Mouse (Mus musculus): Measurements from ENCODE around the gene Ccnf. TPM values are rescaled to one million over a fixed set of nuclear protein-coding genes. Genes with fewer than 3 reads are reported as not detected.

The Ccnf gene
- total RNA-seq, 2 experiments from 2014 or later, result 6.2 to 7.2 TPM

DNA sequence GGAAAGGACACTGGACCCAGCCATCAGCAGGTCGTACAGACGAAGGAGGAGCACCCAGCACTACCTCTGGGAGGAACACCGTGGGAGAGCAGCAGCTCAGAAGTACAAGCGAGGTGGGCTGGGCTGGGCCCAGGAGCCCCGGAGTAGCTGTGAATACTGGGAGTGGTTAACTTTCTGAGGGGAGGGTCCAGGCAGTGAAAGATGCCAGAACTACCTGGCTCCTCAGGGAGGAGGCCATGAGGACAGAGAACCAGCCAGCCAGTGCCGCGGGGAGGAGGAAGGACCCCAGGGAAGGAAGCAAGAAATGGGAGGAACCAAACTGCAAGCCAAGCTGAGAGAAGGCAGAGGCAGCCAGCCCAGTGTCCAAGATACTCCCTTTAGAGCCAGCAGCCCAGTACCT, 23.3 kb downstream of the Ccnf start:
- intact Hi-C loops (cut with DNase I), result no loop called here
- no peak for DNase-seq (ENCODE audit: extremely low spot score in 1 of 2, low spot score in 2 of 2)

DNA sequence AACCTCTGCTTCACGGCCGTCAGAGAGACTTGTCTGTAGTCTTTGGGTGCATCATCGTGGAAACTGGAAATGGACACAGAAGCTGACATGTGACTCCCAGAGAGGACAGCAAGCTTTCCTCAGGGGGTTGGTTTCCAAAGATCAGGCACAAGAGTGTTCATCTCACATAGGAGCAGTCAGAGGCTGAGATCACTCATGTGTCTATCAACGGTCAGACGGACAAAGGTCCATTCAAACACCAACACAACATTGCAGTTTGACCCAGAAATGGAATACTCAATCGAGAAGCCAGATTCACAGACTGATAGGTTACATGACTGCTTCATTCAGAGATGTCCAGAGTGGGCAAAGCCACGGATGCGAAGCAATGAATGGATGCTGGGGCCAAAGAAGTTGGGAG, 24.6 kb downstream of the Ccnf start:
- no peak for DNase-seq (ENCODE audit: extremely low spot score in 1 of 2, low spot score in 2 of 2)
- intact Hi-C loops (cut with DNase I), result no loop called here

DNA sequence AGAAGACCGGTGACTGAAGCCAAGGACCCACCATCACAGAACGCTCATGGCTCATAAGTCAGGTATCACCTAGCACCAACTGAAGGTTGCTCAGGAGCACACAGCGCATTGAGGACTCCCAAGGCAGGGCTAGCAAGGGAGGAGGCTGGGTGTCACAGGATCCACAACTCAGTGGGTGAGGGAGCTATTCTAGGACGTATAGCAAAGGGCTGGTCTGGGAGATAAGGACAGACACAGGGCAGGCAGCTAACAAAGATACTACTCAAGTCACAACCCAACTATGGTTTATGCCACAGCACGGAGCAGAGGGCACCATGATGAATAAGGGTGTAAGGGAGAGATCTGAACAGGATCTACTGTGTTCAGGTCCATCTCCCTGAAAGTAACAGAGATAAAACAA, 25.4 kb downstream of the Ccnf start:
- DNase-seq (ENCODE audit: extremely low spot score in 1 of 2, low spot score in 2 of 2), result no peak
- intact Hi-C loops (cut with DNase I), result no loop called here

DNA sequence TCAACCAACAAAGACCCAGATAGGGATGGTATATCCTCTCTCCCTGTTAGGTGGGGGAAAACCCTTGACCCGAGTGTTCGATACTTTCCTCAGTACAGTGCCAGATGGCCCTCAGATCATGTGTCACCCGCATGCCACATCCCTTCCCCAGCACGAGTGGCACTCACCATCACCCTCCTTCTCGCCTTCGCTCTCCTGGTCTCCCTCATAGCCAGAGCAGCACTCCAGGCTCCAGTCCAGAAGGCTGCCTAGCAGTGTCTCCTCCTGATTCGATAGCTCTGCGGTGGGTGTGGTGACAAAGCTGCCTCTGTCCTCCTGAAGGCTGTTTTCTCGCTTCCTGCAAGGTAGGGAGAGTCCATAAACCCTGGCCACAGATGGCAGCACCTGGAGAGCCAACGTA, 26.5 kb downstream of the Ccnf start:
- DNase-seq (ENCODE audit: extremely low spot score in 1 of 2, low spot score in 2 of 2), result no peak
- intact Hi-C loops (cut with DNase I), result no loop called here

DNA sequence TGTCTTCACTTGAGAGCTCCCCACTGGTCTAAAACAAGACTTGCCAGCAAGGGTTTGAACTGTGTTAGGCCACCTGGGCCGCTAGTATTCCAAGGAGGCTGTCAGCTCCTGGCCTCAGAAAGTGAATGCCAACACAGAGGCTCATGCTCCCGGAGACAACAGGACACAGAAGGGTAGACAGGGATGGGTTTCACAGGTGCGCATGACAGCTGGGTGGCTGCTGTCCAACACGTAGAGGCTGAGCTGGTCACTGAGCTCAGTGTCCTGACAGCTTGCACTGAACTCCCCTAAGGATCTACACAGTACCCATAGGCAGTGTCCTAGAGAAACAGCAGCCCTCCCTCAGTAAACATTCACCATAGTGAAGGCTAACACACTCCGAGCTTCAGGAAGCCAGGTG, 27.8 kb downstream of the Ccnf start:
- no peak for DNase-seq (ENCODE audit: extremely low spot score in 1 of 2, low spot score in 2 of 2)
- intact Hi-C loops (cut with DNase I), result no loop called here

DNA sequence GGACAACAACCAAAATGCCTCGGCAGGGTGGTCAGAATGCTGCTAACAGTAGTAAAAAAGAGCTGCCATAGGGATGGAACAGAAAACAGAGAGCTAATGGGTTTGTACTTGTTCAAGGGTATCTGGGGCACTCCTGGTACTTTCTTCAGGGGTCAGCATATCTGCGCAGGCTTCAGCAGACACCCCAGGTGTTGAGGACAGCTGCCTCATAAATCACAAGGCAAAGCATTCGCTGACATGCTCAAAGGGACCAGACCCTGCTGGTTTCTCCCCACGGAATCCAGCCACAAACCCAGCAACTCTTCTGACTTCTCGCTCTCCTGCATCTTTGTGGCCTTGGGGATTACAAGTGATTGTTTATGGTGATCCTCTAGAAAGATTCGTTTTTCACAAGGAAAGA, 28.6 kb downstream of the Ccnf start:
- intact Hi-C loops (cut with DNase I), result no loop called here
- no peak for DNase-seq (ENCODE audit: extremely low spot score in 1 of 2, low spot score in 2 of 2)

DNA sequence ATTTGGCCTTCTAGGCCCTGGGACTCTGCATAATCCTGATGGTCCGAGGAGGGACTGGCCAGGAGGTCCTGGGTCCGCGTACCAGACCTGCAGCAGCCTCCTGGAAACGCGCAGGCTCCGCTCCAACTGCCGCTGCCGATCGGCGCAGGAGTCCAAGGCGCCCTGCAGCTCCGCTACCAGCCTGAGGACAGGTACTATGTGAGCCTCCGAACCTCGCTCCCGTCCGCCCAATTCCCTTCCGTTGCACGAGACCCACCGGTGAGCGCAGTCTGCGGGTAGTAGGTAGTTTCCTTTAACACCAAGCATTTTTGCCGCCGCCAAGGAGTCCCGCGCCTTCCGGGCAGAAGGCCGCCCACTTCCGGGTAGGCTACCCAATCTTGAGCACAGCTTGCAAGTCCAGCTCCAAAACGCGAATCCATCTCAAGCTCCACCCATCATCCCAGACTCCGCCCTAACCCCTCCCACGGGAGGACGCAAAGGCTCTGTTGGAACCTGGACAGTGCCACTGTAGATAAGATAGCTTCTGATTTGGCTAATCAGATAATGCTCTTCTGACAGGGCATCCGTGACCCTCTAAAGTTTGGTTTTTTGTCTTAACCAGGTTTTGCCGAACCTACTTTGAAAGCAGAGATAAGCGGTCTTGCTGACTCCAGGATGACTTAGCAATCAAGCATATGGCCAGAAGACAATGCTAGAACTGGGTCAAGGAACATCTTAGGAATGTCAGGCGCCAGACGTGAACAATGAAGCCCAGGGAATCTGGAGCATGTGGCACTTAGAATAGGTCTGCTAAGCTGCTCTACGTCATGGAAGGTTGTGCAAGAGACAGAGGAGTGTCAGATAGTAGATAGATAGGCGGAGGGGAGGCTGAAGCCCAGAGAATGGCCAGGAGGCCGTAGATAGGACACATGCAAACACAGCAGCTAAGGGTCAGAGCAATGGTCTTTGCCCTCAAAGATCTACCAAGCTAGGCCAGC, 30.6 kb downstream of the Ccnf start, which contains the start of gene Tedc2:
Gene Tedc2 (minus strand): TSS at position 417 of the 977 bp plus-strand sequence.
- intact Hi-C loops (cut with DNase I), result no loop called here
- DNase-seq (ENCODE audit: extremely low spot score in 1 of 2, low spot score in 2 of 2), result peak; percentile 90 to 94

DNA sequence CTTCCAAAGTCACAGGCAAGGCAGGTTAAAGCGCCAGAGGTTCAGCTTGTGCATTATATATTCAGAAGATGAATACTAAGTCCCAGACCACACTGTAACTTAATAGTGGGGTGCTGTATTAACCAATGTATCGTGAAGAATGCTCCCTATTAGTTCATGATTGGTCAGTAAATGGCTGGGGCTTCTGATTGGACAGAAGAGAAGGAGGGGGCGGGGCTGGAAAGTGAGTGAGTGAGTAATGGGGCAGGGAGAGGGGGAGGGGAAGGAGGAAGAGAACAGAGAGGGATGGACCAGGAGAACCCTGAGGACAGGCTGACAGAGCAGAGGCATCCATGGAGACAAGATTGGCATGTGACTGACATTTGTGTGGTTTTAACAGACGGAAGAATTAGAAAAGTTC, 34.4 kb downstream of the Ccnf start:
- intact Hi-C loops (cut with DNase I), result no loop called here
- no peak for DNase-seq (ENCODE audit: extremely low spot score in 1 of 2, low spot score in 2 of 2)

DNA sequence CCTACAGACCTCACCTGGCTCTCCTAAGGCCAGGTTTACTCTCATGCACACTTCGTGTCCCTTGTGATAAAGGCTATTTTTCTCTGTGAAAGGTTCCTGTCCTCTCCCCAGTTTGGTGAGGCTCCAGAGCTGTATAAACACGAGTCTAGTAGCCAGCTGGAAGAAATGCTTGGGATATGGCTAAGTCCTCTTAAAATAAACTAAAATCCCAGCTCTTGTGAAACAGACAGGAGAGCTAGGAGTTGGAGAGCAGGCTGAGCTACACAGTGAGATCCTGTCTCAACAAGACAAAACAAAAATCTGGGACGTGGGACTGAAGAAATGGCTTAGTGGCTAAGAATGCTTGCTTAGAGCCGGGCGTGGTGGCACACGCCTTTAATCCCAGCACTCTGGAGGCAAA, 38.1 kb downstream of the Ccnf start:
- intact Hi-C loops (cut with DNase I), result no loop called here
- no peak for DNase-seq (ENCODE audit: extremely low spot score in 1 of 2, low spot score in 2 of 2)

DNA sequence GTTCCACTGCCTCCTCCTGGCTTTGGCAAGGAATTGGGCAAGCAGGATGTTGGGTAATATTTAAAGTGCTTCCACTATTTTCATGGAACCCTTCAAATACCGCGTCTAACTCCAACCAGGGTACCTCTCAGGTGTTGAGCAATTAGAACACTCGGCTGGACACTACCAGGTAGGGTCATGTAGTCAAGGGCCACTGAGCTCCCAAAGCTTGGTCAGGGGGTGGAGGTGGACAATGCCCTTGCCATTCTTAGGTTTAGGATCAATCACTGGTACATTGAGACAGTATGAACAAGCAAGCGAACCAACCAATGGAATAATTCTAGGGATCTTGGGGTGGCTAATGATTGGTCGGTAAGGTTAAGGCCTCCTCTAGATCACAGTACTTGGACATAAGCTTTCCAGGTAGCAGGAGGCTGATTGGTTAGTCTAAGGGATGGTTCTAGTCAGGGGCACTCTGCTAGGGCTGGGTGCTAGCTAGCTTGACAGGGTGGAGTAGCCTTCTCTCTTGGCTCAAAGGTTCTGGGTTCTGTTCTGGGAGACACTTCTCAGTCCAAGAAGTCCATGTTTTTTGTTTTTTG, 38.8 kb downstream of the Ccnf start:
- intact Hi-C loops (cut with DNase I), result no loop called here
- no peak for DNase-seq (ENCODE audit: extremely low spot score in 1 of 2, low spot score in 2 of 2)

DNA sequence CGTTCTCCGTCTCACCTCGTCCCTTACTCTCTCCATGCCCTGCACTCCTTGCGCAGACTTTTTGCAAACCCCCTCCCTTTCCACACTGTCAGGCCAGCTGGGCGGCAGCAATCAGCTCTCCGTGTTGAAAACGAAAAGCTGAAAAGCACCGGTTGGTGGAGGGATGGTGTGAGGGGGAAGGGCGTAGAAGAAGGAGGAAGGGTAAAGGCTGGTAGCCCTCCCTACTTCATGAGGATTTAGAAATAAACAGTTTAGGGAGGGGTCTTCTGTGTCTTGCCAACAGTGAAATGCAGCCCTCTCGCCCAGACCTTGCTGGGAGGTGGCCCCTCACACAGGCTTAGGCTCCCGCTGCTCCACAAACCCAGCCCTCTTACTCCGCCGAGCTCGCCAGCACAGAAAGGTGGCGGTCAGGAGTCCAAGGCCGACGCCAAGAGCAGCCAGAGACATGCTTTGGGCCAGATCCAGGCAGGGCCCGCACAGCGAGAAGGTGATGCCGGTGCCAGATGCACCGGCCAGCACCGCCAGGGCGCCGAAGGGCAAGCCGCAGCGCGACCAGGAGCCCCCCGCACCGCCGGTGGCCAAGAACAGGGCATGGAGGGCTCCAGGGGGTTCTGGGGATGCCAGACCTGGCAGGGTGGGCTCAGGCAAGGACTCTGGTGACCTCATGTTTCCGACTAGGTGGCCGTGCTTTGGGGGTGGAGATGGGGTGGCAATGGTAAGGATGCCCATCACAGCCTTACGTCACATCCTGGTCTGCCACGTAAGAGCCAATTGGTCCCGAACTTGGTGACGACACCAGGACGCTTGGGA, 39.4 kb downstream of the Ccnf start:
- DNase-seq (ENCODE audit: extremely low spot score in 1 of 2, low spot score in 2 of 2), result peak; percentile 82 to 89
- intact Hi-C loops (cut with DNase I), result no loop called here

DNA sequence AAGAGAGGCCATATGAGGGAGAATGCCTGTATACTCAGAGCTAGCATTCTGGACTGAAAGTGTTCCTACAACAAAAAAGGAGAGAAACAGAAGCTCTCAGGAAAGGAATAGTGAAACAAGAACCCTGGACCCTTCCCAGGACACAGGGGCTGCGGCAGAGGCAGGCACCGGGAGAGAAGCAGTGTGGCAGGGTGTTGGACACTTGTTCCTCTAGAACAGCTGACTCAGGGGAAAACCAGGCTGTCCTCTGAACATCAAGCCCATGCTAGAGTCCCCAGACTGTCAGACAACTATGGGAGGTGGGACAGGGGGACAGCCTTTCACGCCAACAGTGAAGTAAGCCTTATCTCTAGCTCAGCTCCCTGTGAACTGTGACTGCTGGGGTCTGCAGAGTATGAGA, 40.7 kb downstream of the Ccnf start:
- intact Hi-C loops (cut with DNase I), result no loop called here
- DNase-seq (ENCODE audit: extremely low spot score in 1 of 2, low spot score in 2 of 2), result no peak

DNA sequence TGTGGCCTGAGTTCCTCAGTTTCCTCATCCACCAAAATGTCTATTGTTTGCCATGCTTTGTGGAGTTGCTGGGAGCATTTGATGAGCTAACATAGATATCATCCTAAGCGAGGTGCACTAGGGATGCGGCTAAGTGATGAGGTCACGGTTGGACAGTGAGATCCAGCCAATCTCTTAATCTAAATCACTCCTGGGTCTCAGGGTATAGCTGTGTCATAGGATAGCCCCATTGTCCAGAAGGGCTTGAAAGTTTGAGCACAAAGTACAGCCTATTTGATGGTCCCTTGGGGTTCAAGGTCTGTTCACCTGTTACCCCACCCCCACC, 41.4 kb downstream of the Ccnf start:
- no peak for DNase-seq (ENCODE audit: extremely low spot score in 1 of 2, low spot score in 2 of 2)
- intact Hi-C loops (cut with DNase I), result loop anchor here (5.0 kb wide), 1 partner anchor 38 kb away; no protein-coding TSS in a partner anchor

DNA sequence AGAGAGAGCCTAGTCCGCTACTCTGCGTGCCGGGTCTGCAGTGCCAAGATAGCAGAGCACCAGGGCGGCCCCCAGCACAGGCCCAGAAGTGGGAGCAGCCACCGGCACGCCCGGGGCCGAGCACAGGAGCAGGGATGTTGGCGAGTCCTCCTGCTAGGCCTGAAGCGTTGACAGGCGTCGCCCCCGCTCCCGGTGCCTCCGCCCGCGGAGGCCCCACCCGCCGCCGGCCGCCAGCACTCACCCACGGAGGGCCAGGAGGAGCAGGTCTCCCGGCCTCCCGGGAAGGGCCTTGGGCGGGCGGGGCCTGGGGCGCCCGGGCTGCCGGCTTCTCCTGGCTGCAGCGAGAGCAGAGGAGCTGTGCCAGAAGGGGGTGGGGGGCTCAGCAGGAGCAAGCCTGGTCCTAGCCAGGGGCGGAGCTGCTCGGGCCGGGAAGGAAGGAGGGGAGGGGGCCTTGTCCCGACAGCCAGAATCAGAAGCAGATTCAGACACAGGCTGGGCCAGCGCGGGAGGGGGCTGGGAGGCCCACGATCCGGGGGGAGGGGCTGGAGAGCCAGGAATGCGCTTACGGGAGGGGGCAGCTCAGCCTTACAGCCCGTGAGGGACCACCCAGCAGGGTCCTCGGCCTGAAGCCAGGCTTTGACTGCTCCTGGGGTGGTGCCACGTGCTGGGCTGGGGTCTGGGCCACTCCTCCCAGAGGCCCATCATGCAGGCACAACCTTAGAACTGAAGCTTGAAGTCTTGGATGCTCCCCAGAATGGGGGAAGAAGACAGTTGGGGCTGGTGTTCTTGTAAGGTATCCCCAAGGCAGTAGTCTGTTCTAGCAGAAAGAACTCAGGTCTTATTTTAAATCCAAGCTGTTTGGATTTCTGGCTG, 42.0 kb downstream of the Ccnf start, which contains the start of gene Ntn3:
Gene Ntn3 (minus strand): TSS at position 489 of the 873 bp plus-strand sequence.
- intact Hi-C loops (cut with DNase I), result loop anchor here (5.0 kb wide), 1 partner anchor 37 kb away; no protein-coding TSS in a partner anchor
- DNase-seq (ENCODE audit: extremely low spot score in 1 of 2, low spot score in 2 of 2), result peak; percentile 44 to 84

DNA sequence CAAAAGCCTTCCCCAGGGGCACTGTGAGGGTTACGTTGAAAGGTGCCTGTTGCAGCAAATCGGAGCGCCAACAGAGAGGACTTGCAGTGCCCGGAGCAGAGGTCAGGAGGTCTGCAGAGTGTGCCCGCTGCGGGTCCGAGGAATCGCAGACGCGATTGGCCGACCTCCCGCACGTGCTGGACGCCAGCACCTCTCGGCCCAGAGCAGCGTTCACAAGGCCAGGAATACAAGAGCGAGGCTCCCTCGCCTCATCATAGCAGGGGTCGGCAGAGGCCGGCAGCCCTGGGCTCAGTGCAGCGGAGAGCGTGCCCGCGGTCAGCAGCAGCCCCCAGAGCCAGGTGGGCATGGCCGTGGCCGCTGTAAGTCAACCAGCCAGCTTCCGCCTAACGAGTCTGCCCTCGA, 42.6 kb downstream of the Ccnf start:
- DNase-seq (ENCODE audit: extremely low spot score in 1 of 2, low spot score in 2 of 2), result peak in 1 of 2 experiments; percentile 66
- intact Hi-C loops (cut with DNase I), result loop anchor here (5.0 kb wide), 1 partner anchor 36 kb away; no protein-coding TSS in a partner anchor

DNA sequence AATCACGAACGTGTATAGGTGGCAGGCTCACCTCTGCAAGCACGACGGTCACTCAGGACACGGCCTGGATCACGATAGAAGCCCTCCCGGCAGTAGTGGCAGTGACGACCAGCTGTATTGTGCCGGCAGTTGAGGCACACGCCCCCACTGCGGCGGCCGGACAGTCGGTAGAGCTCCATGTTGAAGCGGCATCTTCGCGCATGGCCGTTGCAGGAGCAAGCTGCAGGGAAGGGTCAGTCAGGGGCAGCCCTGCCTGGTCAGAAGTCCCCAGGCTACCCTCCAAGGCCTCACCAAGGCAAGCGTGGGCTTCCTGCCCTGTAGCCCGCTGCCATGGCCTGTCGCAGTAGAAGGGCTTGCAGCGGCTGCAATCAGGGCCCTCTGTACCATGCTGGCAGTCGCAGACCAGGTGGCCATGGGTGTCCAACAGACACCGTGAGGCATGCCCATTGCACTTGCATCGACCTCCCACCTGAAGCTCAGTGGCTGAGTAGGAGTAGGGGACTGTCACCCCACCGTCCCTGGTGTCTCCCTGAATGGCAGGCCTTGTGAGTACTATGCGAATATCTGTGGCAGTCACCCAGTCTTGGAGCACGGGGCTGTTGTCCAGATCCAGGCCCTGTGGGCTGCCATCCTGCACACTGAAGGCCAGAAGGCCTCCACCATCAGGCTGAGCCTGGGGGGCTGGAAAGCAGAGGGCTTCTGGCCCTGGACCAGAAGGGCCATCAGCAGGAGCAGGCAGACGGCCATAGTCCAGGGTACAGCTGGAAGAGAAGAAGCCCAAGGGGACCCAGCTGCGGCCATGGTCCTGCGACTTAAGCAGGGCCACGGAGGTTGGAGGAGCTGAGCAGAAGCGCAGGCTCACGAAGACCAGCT, 43.3 kb downstream of the Ccnf start:
- intact Hi-C loops (cut with DNase I), result loop anchor here (5.0 kb wide), 1 partner anchor 36 kb away; no protein-coding TSS in a partner anchor

More for the DNA sequence above, 43.3 kb downstream of the Ccnf start:
- DNase-seq (ENCODE audit: extremely low spot score in 1 of 2, low spot score in 2 of 2), result no peak

All from left cerebral cortex, postnatal 10 days (tissue).